Mouse (Mus musculus): ENCODE measurements at regions not wholly inside any gene's neighbourhood (a gene's known extent, or its start where the extent isn't known, plus 50 kb on each side); places are given as distances from the start of the nearest gene placed in this dataset.
"Not testable (repeated sequence)": the region's sequence is repeated elsewhere in the genome, so short reads cannot be mapped to it uniquely, and the experiment has no call there.

DNA sequence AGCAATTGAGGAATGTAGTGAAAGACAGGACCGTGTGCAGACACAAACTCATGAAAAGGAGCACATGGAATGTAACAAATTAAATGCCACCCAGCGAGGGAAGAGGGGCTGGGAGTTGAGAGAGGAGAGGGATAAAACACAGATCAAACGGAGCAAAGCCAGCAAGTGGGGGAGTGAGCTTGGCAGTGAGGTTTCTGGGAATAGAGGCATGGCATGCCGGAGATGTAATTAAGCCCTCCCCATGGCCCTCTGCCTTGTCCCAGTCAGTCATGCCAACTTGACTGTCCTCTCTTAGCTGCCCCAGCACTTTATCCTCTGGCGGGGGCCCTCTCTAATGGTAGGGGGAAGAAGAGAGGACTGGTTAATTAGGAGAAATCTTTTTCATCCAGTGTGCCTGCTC, 141.9 kb downstream of the Spata19 start:
- ATAC-seq (ENCODE audit: low FRiP score) (no peak), DNase-seq (ENCODE audit: low spot score) (peak; percentile 32)
- WGBS = 30% methylated on average over 5 of the region's 5 CpGs

GRCm38 (mm10) chr9:27541585-27542151, 145.1 kb downstream of the Spata19 start:
- no peak overlapping the region for H3K27ac ChIP-seq (ENCODE audit: low read depth, low read length)
- no peak for TF ChIP-seq CTCF (IDR thresholded peaks at IDR 0.05)

More for the DNA sequence above, 141.9 kb downstream of the Spata19 start:
- no peak overlapping the region for H3K4me2 ChIP-seq (ENCODE audit: low read depth, low read length, poor library complexity, severe bottlenecking)
- H3K4me1 ChIP-seq (ENCODE audit: insufficient read depth, low read length) = no peaks in the 10 kb centered on the region
- H3K27me3 ChIP-seq (ENCODE audit: insufficient read depth, low read length) = no peaks in the 10 kb centered on the region
- H3K27ac ChIP-seq (ENCODE audit: low read depth, low read length) = no peak overlapping the region
- no peak overlapping the region for H3K9ac ChIP-seq (replicated peaks; ENCODE audit: low read length, poor library complexity, severe bottlenecking)
- TF ChIP-seq CTCF (IDR thresholded peaks at IDR 0.05) = no peak
- no peak overlapping the region for H3K4me3 ChIP-seq (ENCODE audit: low read depth, low read length)
- H3K9me3 ChIP-seq (ENCODE audit: low read length) = no peaks in the 10 kb centered on the region
- no peaks in the 10 kb centered on the region for H3K36me3 ChIP-seq (ENCODE audit: insufficient read depth, low read length)

GRCm38 (mm10) chr9:27554697-27555096, 158.1 kb downstream of the Spata19 start:
- H3K36me3 ChIP-seq (ENCODE audit: insufficient read depth, low read length); H3K27me3 ChIP-seq (ENCODE audit: insufficient read depth, low read length); H3K9ac ChIP-seq (replicated peaks; ENCODE audit: low read length, poor library complexity, severe bottlenecking); H3K4me3 ChIP-seq (ENCODE audit: low read depth, low read length); ATAC-seq (ENCODE audit: low FRiP score); H3K4me1 ChIP-seq (ENCODE audit: insufficient read depth, low read length); H3K4me2 ChIP-seq (ENCODE audit: low read depth, low read length, poor library complexity, severe bottlenecking); H3K9me3 ChIP-seq (ENCODE audit: low read length); H3K27ac ChIP-seq (ENCODE audit: low read depth, low read length); DNase-seq (ENCODE audit: low spot score): not testable (repeated sequence)

More at GRCm38 (mm10) chr9:27541585-27542151, 145.1 kb downstream of the Spata19 start:
- Histone ChIP-seq H3K9me3 (ENCODE audit: low read length) (no peaks in the 10 kb centered on the region), H3K9ac (replicated peaks; ENCODE audit: low read length, poor library complexity, severe bottlenecking) (no peak overlapping the region), H3K4me3 (ENCODE audit: low read depth, low read length) (no peak overlapping the region), H3K4me1 (ENCODE audit: insufficient read depth, low read length) (no peaks in the 10 kb centered on the region), H3K27me3 (ENCODE audit: insufficient read depth, low read length) (no peaks in the 10 kb centered on the region), H3K4me2 (ENCODE audit: low read depth, low read length, poor library complexity, severe bottlenecking) (no peak overlapping the region), H3K36me3 (ENCODE audit: insufficient read depth, low read length) (no peaks in the 10 kb centered on the region)
- ATAC-seq (ENCODE audit: low FRiP score) (no peak), DNase-seq (ENCODE audit: low spot score) (no peak)
- WGBS = 89% methylated on average over 2 of the region's 2 CpGs

GRCm38 (mm10) chr9:27556315-27557225, 160.0 kb downstream of the Spata19 start:
- DNase-seq (ENCODE audit: low spot score) (no peak), ATAC-seq (ENCODE audit: low FRiP score) (no peak)
- H3K9ac ChIP-seq (replicated peaks; ENCODE audit: low read length, poor library complexity, severe bottlenecking) = no peak overlapping the region
- TF ChIP-seq CTCF (IDR thresholded peaks at IDR 0.05) = peak; percentile 3; the same call in 1 of the 2 replicates
- WGBS = 5% methylated on average over 6 of the region's 6 CpGs
- no peak overlapping the region for H3K4me3 ChIP-seq (ENCODE audit: low read depth, low read length)
- H3K4me1 ChIP-seq (ENCODE audit: insufficient read depth, low read length) = no peaks in the 10 kb centered on the region
- no peak overlapping the region for H3K4me2 ChIP-seq (ENCODE audit: low read depth, low read length, poor library complexity, severe bottlenecking)
- peak overlapping the region; percentile 40; the same call in 1 of the 2 replicates for H3K27ac ChIP-seq (ENCODE audit: low read depth, low read length)
- H3K27me3 ChIP-seq (ENCODE audit: insufficient read depth, low read length) = no peaks in the 10 kb centered on the region
- no peaks in the 10 kb centered on the region for H3K9me3 ChIP-seq (ENCODE audit: low read length)
- H3K36me3 ChIP-seq (ENCODE audit: insufficient read depth, low read length) = no peaks in the 10 kb centered on the region

DNA sequence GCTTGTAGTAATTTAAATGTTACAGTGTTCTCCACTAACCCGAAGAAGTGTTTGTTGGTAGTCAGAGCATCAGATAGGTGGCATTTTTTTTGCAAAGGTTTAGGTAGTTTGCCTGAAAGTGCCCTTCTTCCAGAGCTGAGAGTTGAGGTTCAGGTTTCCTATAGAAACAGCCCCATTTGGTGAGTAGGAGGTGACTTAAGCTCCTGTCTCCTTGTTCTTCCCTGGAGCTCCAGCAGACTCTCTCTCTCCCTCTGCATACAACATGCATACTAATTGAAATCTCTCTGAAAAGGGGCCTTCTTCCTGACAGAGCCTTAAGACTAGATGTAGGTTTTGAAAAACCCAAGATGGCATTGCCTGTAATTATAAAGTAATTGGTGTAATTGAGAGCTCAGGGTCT, 161.3 kb downstream of the Spata19 start:
- Histone ChIP-seq H3K4me2 (ENCODE audit: low read depth, low read length, poor library complexity, severe bottlenecking) (no peak overlapping the region), H3K4me3 (ENCODE audit: low read depth, low read length) (no peak overlapping the region), H3K4me1 (ENCODE audit: insufficient read depth, low read length) (no peaks in the 10 kb centered on the region), H3K9me3 (ENCODE audit: low read length) (no peaks in the 10 kb centered on the region), H3K36me3 (ENCODE audit: insufficient read depth, low read length) (no peaks in the 10 kb centered on the region), H3K27ac (ENCODE audit: low read depth, low read length) (no peak overlapping the region), H3K27me3 (ENCODE audit: insufficient read depth, low read length) (no peaks in the 10 kb centered on the region), H3K9ac (replicated peaks; ENCODE audit: low read length, poor library complexity, severe bottlenecking) (no peak overlapping the region)
- ATAC-seq (ENCODE audit: low FRiP score) (no peak), DNase-seq (ENCODE audit: low spot score) (no peak)
- WGBS = 65% methylated on average over 1 of the region's 1 CpGs
- TF ChIP-seq CTCF (IDR thresholded peaks at IDR 0.05) = no peak

DNA sequence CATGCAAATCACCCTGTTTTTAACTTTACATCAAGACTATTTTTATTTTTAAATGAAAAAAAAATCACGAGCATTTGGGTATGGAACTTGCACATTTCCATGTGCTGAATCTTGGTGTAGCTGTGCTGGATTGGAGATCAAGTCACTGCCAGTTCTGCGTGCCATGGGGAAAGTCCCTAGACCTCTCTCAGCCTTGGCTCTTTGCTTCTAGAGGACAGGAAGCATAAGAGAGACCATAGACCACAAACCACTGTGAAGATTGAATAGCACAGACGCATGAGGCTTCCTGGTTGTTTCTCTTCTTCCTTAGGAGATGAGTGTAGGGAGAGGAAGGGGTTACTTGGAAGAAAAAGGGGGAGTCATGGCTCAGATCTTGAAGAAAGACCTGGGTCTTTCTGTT, 161.7 kb downstream of the Spata19 start:
- DNase-seq (ENCODE audit: low spot score) (no peak), ATAC-seq (ENCODE audit: low FRiP score) (no peak)
- no peak overlapping the region for H3K9ac ChIP-seq (replicated peaks; ENCODE audit: low read length, poor library complexity, severe bottlenecking)
- H3K9me3 ChIP-seq (ENCODE audit: low read length) = no peaks in the 10 kb centered on the region
- H3K27ac ChIP-seq (ENCODE audit: low read depth, low read length) = no peak overlapping the region
- 84% methylated on average over 3 of the region's 3 CpGs for WGBS
- no peaks in the 10 kb centered on the region for H3K4me1 ChIP-seq (ENCODE audit: insufficient read depth, low read length)
- H3K36me3 ChIP-seq (ENCODE audit: insufficient read depth, low read length) = no peaks in the 10 kb centered on the region
- TF ChIP-seq CTCF (IDR thresholded peaks at IDR 0.05) = no peak
- no peak overlapping the region for H3K4me2 ChIP-seq (ENCODE audit: low read depth, low read length, poor library complexity, severe bottlenecking)
- no peaks in the 10 kb centered on the region for H3K27me3 ChIP-seq (ENCODE audit: insufficient read depth, low read length)
- H3K4me3 ChIP-seq (ENCODE audit: low read depth, low read length) = no peak overlapping the region

Data from midbrain, postnatal 0 days (tissue).